Mouse (Mus musculus) megakaryocyte, embryonic 14.5 days (primary cell): ENCODE measurements around the gene Fstl5. TPM values are rescaled to one million over a fixed set of nuclear protein-coding genes. Genes with fewer than 3 reads are reported as not detected.
"Not testable (repeated sequence)": the region's sequence is repeated elsewhere in the genome, so short reads cannot be mapped to it uniquely, and the experiment has no call there.

Source experiments
- H3K27me3 ChIP-seq: replicated peaks from 2 replicates; pipeline ENCODE3; 2012; ENCODE audit warnings: inconsistent platforms
- H3K36me3 ChIP-seq: replicated peaks from 2 replicates; pipeline ENCODE3; 2012; ENCODE audit warnings: low read length, inconsistent platforms, mixed read lengths
- H3K4me1 ChIP-seq: 2 replicates; pipeline ENCODE4 v1.6.1; 2012; ENCODE audit warnings: inconsistent platforms
- H3K4me3 ChIP-seq: replicated peaks from 2 replicates; pipeline ENCODE3; 2012; ENCODE audit warnings: moderate library complexity, mild to moderate bottlenecking, inconsistent platforms
- H3K9me3 ChIP-seq: 2 replicates; pipeline ENCODE4 v1.6.1; 2012; ENCODE audit warnings: inconsistent platforms
- FLI1 ChIP-seq: IDR thresholded peaks from 2 replicates; pipeline ENCODE4 v1.6.1; 2012; ENCODE audit warnings: low read length, inconsistent platforms, mixed read lengths
- GATA1 ChIP-seq: IDR thresholded peaks from 3 replicates; pipeline ENCODE4 v1.6.1; 2012; ENCODE audit warnings: mixed read lengths, low read length, inconsistent platforms, borderline replicate concordance
- polyA plus RNA-seq: library from polyadenylated mRNA; stranded (reverse); fragments of >175 nt; gene quantifications from 2 replicates; pipeline ENCODE4 v1.2.3, GENCODE M21; 2012; ENCODE audit warnings: low replicate concordance; ENCODE audit not compliant: insufficient read depth

Fstl5 gene
- polyA plus RNA-seq, 1 experiment = not detected

DNA sequence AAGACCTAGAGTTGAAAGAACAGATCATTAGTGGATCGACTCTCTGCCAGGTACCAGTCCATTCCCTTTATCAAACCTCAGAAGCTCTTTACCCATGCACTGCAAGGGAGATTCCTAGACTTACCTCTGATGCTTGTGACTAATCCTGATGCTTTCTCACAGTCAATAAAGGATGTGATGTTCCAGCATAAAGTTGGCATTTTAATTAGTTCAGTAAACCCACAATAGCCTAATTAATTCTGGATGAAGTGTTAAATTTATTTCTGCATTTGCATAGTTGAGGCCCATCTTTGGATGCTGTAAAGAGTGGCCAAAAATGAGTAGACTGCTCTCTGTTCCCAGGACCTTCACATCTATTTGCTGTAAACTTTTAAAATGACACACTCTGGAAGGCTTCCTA lies 394.1 kb downstream of the Fstl5 start:
- no peaks in the 10 kb centered on the region for H3K4me1 ChIP-seq
- no peak overlapping the region for H3K4me3 ChIP-seq
- no peaks in the 10 kb centered on the region for H3K36me3 ChIP-seq
- TF ChIP-seq FLI1 (no peak), GATA1 (no peak)
- no peaks in the 10 kb centered on the region for H3K27me3 ChIP-seq
- H3K9me3 ChIP-seq = no peaks in the 10 kb centered on the region

- H3K4me3 ChIP-seq, H3K4me1 ChIP-seq, H3K27me3 ChIP-seq, H3K36me3 ChIP-seq: not testable (repeated sequence)
- peaks cover 19% of the 10 kb centered on the region for H3K9me3 ChIP-seq
Measured at GRCm38 (mm10) chr3:76507891-76508290, 433.8 kb downstream of the Fstl5 start.

GRCm38 (mm10) chr3:76508811-76509210 lies 434.7 kb downstream of the Fstl5 start:
- Histone ChIP-seq H3K27me3 (no peaks in the 10 kb centered on the region), H3K9me3 (peaks cover 19% of the 10 kb centered on the region), H3K4me3 (no peak overlapping the region), H3K4me1 (no peaks in the 10 kb centered on the region), H3K36me3 (no peaks in the 10 kb centered on the region)
- TF ChIP-seq GATA1 = no peak
- no peak for TF ChIP-seq FLI1

DNA sequence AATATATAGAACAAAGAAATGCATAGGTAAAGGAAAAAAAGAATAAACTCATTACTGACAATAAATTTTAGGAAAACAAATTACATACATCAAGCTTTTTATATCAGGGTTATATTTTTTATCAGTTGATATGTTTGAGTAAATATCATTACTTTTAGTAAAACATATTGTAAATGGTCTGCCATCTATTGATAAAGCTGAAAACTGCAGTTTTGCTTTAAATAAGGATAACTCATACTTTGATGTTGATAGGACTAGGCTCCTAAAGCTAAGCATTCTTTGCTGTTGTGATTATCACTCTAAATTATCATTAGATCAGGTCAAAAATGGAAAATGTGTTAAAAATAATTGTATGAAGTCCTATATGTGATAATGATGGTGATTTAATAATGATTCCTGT lies 493.3 kb downstream of the Fstl5 start:
- no peak for TF ChIP-seq GATA1
- TF ChIP-seq FLI1 = no peak
- H3K4me1 ChIP-seq = no peaks in the 10 kb centered on the region
- H3K4me3 ChIP-seq = no peak overlapping the region
- H3K27me3 ChIP-seq = no peaks in the 10 kb centered on the region
- no peaks in the 10 kb centered on the region for H3K36me3 ChIP-seq
- no peaks in the 10 kb centered on the region for H3K9me3 ChIP-seq

DNA sequence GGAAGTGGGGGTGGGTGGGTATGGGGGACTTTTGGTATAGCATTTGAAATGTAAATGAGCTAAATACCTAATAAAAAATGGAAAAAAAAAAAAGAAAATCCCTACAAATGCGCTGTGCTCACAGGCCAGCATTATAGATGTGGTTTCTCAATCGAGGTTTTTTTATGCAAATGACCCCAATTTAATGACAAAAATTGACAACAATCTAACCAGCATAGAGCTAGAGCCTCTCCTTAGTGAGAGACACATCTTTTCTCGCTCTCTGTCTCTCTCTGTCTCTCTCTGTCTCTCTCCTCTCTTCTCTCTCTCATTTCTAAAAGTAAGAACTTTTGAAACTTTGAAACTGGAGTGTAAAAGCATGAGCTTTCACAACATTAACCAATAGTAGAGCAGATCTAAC lies 498.4 kb downstream of the Fstl5 start:
- H3K36me3 ChIP-seq = no peaks in the 10 kb centered on the region
- TF ChIP-seq FLI1 (no peak), GATA1 (no peak)
- no peaks in the 10 kb centered on the region for H3K4me1 ChIP-seq
- no peak overlapping the region for H3K4me3 ChIP-seq
- H3K9me3 ChIP-seq = no peaks in the 10 kb centered on the region
- H3K27me3 ChIP-seq = no peaks in the 10 kb centered on the region

DNA sequence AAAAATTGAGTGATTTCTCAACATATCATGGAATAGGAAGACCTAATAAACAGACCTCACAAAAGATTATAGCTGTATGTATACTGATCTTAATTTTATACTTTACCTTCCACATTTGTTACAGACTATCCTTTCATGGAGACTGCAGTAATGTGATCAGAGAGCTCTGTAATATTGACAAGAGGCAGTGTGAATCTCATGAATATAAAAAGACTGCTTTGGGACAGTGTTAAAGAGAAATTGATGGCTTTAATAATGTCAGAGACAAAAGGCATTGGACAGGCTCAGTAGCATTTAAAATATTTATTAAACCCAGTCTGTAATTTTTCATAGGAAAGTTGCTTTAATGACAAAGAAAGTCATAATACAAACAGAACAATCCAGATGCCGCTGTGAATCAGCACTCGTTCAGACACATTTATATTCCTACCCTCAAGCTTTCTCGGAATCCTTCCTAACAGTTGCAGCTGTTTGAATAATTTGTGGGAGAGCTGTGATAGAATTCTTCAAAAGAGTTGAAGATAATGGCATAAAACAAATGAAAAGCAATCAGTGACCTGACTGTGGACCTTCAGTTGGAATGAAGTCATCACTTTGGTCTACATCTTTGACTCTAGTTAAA lies 499.0 kb downstream of the Fstl5 start:
- Histone ChIP-seq H3K27me3 (no peaks in the 10 kb centered on the region), H3K4me1 (no peaks in the 10 kb centered on the region), H3K9me3 (no peaks in the 10 kb centered on the region), H3K36me3 (no peaks in the 10 kb centered on the region), H3K4me3 (no peak overlapping the region)
- TF ChIP-seq FLI1 (no peak), GATA1 (no peak)

DNA sequence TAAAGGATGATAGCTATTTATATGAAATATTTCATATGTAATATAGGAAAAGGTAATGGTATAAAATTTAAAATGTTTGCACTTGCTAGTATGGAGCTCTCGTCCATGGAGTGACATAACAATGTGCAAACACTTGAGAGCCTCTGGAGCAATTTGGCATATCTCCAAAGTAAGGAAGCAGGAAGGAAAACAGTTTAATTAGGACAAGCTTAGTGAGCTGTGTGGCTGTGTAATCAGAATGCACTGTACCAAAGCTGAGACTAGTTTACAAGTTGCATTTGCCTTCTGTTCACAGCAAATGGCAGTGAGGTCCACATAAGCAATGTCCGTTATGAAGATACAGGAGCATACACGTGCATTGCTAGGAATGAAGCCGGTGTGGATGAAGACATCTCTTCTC lies 519.1 kb downstream of the Fstl5 start:
- Histone ChIP-seq H3K4me1 (no peaks in the 10 kb centered on the region), H3K36me3 (no peaks in the 10 kb centered on the region), H3K9me3 (no peaks in the 10 kb centered on the region), H3K4me3 (no peak overlapping the region), H3K27me3 (no peaks in the 10 kb centered on the region)
- TF ChIP-seq GATA1 (no peak), FLI1 (no peak)

DNA sequence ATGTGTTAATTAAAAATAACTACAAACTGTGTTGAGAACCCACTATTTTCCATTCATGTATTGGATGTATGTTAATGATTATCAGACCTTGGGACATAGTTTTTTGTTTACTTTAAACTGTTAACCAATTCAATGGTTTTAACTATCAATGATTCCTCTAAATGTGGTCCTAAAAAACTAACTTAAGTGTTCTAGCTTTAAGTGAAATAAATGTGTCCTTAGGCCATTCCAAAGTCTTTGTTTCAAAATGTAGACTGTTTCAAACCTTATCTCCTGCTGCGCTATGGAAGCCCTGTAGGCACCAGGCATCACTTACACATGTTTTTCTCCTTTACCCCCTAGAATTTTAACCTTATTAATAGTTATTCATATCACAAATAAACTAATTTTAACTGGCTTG lies 546.0 kb downstream of the Fstl5 start:
- no peaks in the 10 kb centered on the region for H3K27me3 ChIP-seq
- no peaks in the 10 kb centered on the region for H3K9me3 ChIP-seq
- no peak for TF ChIP-seq GATA1
- no peak for TF ChIP-seq FLI1
- no peaks in the 10 kb centered on the region for H3K4me1 ChIP-seq
- no peak overlapping the region for H3K4me3 ChIP-seq
- no peaks in the 10 kb centered on the region for H3K36me3 ChIP-seq

- Histone ChIP-seq H3K4me3 (no peak overlapping the region), H3K4me1 (no peaks in the 10 kb centered on the region), H3K36me3 (no peaks in the 10 kb centered on the region), H3K27me3 (no peaks in the 10 kb centered on the region), H3K9me3 (no peaks in the 10 kb centered on the region)
- no peak for TF ChIP-seq FLI1
- no peak for TF ChIP-seq GATA1
Measured at GRCm38 (mm10) chr3:76654243-76654642, 580.2 kb downstream of the Fstl5 start.

- Histone ChIP-seq H3K9me3 (no peaks in the 10 kb centered on the region), H3K4me3 (no peak overlapping the region), H3K36me3 (no peaks in the 10 kb centered on the region), H3K4me1 (no peaks in the 10 kb centered on the region), H3K27me3 (no peaks in the 10 kb centered on the region)
- no peak for TF ChIP-seq FLI1
- TF ChIP-seq GATA1 = no peak
Measured at GRCm38 (mm10) chr3:76670859-76671258, 596.8 kb downstream of the Fstl5 start.

DNA sequence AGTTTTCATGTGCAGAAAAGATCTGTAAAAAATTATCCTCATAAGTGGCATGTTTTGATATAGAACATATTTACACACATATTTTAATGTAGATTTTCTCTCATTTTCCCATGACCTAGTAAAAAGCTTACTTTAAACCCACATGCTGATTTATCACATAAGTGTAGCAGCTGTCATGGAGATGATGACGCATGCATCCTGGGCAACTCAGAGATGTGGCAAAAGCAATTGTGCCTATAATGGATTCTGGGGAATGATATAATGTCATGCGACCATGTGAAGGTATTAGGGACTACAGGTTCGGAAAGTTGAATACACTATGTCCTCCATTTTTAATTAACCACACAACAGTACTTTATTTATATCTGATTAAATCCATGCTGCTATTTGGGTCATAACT lies 601.9 kb downstream of the Fstl5 start:
- Histone ChIP-seq H3K9me3 (no peaks in the 10 kb centered on the region), H3K4me1 (no peaks in the 10 kb centered on the region), H3K36me3 (no peaks in the 10 kb centered on the region), H3K27me3 (no peaks in the 10 kb centered on the region), H3K4me3 (no peak overlapping the region)
- TF ChIP-seq GATA1 (no peak), FLI1 (no peak)
